Mouse (Mus musculus) cerebellum, postnatal 4 days (tissue): ENCODE measurements at regions not wholly inside any gene's neighbourhood (a gene's known extent, or its start where the extent isn't known, plus 50 kb on each side); places are given as distances from the start of the nearest gene placed in this dataset.

ENCODE experiments used
- DNase-seq, 2 experiments: peaks; one replicate each; pipeline ENCODE4 v3.0.0; 2022; ENCODE audit warnings: low spot score in 2 of 2, mixed read lengths in 1 of 2

DNA sequence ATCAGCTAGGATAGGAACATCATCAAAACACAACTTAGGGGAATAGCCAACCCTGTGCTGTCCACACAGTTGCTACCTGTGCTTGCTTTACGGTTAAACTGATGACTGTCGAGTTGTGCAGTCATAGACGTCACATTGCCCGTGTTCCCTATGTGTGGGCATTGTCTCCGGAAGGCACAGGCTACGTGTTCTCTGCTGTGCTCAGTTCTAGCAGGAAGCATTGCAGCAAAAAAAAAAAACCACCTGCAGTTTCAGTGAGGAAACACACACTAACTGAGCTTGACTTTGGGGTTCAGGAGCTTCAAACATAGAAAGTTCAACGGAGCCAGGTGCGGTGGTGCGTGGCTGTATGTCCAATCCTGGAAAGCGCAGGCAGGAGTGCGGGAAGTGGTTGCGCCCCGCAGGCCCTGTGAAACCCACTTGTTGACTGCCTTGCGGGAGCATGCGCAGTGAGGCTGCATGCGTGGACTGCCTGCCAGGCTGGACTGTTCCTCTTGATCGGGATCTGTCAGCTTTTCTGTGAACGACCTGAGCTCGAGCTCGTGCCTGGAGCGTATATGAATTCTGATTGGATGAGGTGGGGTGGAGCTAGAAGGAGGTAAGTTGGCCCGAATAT, 190.2 kb upstream of the Krr1 start:
- no peak for DNase-seq

DNA sequence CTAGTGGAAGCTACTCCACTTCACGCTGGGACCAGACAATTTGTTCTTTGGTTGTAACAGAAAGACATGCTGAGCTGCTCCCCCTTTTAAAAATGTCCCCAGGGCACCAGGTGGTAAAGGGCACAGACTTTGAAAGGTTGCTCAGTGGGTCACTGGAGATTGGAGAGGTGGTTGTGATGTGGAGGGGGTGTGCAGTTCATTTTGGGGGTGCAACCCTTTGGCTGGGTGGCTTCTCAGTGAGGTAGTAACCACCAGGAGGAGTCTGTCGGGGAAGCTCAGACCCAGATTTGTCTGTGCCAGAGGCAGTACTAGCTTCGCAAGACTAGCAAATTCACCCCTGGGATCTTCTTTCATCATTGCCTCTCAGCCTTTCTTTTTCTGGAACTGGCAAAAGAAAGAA, 189.0 kb upstream of the Krr1 start:
- no peak for DNase-seq

DNA sequence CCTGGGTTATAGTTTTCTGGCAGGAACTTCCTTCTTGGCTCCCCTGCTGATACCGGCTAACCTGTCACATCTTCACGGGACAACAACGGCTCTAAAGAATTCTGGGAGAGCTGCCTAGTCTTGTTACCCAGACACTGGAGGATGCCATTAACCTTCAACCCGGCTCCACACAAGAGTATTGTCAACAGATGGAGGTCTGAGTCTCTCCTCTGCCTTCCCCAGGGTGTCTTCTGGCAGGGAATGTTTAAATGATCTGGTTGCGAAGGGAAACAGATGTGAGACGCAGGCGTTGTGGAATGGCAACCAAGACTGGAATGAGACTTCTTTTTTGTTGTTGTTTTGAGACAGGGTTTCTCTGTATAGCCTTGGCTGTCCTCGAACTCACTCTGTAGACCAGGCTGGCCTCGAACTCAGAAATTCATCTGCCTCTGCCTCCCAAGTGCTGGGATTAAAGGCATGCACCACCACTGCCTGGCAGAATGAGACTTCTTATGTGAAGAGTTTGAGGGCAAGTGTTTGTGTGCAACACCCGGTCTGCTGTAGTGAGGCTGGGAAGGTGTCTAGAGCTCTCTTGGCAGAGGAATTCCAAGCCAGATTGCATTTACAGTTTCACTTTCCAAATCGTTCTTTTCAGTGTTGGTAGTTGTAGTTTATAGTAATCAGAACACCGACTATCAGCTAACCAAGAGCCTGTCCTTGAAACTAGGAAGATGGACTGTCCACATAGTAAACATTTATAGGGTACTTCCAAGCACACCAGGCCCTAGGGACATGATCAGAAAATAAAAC, 188.2 kb upstream of the Krr1 start:
- no peak for DNase-seq

DNA sequence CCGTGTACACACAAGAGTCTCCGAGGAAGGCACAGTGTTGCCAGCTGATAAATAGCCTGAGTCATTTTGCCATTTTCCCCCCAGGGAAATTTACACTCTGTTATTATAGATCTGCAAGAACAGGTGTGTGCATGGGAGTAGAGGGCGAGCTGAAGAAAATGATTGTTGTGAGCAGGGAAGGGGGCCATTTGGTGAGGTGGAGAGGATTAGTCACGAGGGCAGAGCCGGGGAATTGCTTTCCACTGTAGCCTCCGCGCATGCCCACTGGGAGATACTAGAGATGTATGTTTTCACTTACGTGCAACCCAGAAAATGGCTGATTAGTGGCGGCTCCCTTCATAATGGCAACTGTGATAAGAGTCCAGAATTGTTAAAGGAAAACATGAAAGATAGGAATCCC, 185.3 kb upstream of the Krr1 start:
- no peak for DNase-seq

DNA sequence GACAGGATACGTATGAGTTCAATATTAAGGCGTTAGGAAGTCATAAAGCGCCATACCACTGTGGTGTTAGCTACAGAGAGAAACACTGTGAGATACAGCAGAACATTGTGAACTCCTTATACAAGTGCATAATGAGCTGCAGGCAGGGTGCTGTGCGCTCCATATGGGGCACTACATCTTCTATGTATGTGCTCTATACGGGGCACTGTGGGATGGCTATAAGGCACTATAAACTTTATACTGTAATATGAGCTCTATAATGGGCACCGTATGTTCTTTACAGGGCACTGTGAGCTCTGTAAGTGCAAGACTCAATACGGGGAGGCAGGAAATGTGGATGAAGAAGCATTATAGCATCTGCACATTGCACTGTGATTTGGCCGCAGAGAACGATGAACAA, 183.2 kb upstream of the Krr1 start:
- DNase-seq: no peak

DNA sequence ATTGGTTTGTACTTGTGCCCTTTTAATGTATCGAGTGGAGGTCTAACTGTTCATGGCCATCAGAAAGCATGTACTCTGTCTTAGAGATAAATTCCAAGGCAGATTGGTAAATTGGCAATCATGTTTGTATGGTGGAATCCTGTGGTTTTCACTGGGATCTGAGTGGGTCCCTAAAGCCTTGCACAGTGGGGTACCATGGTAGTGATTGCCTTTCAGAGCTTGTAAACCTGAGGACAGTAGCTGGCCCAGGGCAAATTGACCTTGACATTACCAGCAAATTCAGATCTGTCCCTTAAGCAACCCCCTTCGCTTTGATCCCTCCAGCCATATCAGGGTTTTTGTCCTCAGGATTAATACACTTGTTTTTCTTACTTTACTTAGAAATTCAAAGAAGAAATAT, 181.6 kb upstream of the Krr1 start:
- no peak for DNase-seq

DNA sequence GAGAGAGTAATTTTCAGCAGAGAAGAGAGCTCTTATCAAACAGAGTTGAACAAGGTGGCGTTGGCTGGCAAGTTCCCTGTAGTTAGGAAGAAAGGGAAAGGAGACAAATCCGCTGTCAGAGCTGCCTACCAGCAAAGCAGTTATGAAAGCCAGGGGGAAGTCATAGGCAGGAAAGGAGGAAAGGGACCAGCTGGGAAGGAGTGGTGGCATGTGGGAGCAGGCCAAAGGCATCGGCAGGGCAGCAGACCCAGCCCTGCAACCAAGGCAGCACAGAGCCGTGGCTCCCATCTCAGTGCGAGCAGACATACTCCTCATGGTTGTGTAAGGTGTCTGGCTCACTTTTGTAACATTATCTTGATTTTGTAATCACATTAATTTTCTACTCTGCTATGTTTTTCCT, 177.4 kb upstream of the Krr1 start:
- DNase-seq: no peak

DNA sequence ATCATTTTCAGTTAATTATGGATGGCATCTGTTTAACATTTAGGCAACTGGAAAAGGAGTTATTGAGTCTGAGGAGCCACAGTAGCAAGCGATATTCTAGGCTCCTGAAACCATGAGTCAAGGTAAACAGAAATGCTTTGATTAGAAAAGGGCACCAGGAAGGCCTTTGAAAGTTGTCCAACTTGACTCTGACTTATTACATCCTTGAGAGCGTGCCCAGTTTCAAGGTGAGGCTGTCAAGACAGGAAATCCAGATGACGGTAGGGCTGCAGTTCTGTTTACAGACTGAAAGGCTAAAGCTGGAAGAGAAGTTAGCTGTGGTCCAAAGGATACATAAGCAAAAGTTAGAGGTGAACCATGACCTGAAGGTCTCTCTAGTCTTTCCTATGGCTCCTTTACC, 176.7 kb upstream of the Krr1 start:
- DNase-seq: no peak

DNA sequence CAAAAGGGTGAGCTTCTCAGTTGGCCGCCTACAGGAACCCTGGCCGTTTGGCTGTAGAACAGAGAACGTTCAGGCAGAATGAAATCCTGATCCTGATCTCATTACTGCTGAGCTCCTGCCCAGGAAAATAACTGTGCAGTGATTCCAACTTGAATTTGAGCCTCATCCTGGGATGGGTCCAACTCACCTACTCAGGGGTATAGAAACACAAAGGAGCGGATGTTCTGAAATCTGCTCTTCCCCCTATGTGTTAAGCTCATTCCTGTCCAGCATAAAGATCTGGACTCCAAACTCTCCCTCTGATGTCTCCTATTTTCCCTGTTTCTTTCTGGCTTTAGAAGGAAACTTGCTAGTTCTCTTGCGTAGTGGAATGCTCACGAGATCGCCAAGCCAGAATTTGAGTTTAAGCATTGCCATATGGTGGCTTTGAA, 173.6 kb upstream of the Krr1 start:
- DNase-seq: no peak

DNA sequence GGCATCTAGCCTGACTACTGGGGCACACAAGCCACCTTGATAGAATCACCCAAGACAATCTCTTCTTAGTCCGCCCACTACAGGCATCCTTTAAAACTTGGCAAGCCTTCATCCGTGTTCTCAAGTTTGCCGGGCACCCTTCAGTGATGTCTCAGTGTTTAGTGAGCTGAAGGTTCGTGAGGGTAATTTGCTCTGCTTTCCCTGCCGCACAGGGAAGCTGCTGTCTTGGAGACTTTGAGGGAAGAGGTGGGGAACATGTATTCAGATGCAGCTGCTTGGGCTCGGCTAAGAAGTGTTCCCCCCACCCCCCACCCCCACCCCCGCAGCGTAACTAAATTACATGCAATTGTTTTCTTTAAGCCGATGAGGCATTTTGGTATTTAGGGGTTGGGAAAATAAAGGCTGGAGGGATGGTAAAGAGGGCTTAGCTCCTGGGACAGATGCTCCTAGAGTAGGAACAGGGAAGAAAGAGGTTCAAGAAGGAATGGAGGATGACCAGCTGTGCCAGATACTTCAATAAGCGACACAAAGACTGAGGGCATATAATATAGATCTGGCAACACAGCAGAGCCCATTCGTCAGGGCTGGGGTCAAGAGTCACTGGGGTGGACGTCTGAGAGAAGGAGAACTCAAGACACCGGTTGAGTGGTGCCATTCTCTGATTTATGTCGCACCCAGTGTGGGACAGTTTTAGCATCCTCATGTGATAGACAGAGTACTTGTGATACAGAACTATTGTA, 172.4 kb upstream of the Krr1 start:
- no peak for DNase-seq

DNA sequence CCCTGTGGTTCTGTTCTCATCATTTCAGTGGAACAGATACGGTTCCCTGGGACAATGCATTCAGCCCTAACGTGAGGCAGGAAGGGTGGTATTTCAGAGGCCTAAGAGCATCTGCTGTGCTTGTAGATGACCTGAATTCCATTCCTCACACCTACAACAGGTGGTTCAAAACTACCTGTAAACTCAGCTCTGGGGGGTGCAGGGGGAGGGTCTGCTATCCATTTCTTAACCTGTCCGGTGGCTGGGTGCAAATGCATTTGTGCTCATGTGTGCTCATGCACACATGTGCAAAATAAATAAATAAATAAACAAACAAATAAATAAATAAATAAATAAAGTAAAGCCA, 171.9 kb upstream of the Krr1 start:
- no peak for DNase-seq

DNA sequence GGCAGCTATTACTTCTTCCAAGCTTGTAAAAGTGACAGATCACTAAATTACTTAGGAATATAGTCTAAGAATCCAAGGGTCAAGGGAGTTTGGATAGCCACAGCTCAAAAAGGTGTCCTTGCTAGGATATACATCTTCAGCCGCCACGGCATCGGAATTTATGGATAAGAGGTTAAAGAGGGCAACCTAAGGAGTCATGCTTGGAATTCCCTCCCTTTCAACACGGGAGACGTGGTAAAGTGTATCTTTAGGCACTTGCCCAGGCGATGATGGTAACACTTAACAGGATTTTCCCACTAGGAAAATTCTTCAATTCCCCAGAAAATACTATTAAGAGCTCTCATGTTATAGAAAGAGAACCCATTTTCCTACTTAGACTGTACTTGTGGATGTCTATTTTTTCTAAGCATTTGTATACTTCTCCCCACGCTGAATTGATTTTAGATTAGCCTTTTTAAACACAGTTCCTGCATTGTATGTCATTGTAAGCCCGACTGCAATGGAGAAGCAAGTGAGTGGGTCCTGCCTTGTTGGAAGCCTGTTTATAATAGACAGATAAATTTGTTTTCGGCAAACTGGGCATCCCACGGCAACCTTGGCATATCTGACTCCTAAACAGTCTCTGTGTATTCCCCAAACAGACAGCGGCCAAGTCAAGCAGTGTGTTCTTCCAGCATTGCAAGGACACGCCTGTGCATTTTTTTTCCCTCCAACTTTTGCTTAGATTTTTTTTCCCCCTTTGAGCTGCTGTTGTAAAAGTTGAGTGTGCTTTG, 171.3 kb upstream of the Krr1 start:
- no peak for DNase-seq

DNA sequence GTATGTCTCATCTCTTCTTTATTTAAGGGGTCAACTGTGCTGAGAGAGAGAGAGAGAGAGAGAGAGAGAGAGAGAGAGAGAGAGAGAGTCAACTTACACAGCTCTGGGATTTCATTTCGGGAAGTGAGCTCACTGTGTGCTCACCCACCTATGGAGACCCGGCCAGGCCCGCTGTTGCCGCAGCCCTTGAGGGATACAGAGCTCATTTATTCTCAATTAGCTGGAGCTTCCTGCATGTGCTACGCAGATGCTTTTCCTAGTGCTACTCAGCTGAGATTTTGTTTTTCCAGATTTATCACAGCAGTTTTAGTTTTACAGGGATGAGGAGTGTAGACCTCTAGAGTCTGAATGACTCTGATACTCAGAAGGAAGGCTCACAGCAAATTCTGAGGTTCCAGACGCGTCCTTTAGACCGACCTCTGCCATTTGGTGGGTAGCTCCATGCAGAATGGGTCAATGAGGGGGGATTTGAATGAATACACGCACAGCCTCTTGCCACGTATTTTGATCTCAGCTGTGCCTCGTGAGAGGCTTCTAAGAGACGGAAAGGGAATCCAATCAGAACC, 170.6 kb upstream of the Krr1 start:
- no peak for DNase-seq

DNA sequence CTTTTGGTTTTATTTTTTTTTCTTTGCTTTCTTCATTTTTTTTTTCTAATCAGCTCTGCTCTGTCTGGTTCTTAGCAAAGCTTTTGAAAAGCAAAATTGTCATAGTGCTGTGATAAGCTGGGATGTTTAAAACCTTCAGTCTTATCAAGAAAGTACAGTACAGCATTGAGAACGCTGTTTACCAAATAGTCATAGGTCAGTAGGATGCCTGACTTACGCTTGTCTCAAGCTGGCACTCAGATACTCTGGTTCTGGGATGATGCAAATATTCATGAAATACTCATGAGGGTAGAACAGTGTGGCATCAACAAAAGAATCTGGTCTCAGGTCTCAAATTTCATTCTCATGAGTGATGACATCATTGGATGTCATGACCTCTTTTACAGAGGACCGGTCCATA, 166.1 kb upstream of the Krr1 start:
- no peak for DNase-seq

DNA sequence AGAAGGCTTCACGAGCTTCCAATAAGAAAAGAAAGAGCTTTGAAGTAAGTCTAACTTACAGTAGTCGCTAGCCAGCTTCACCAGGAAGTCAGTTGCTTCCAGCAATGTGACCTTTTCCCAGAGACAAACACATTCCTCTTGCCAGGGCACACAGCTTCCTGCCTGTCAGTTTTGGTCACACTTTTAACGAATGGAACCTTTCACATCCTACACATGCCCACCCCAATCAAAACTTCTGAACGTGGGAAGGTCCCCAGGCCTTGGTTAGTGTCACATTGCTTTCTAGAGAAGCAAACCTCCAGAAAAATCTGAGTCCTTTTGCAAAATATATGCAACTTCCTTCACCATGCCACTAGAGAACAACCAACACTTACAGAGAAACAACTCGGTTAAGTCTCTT, 165.5 kb upstream of the Krr1 start:
- DNase-seq: no peak

DNA sequence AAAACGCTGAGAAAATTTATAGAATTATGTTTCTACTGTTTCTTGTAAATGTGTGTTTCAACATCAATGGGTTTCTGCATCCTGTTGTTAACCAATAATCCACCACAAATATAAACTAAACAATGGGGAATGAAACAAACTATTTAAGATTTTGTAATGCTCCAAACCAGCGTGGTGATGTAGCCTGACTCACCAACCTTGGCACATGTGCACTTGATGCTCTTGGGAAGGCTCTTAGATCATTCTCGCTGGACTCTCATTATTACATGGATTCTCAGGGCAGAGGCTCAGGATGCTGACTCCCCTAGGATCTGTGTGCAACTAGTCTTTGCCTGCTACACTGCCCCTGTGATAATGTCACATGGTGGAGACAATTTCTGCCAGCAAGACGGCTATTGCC, 158.7 kb upstream of the Krr1 start:
- DNase-seq: no peak

DNA sequence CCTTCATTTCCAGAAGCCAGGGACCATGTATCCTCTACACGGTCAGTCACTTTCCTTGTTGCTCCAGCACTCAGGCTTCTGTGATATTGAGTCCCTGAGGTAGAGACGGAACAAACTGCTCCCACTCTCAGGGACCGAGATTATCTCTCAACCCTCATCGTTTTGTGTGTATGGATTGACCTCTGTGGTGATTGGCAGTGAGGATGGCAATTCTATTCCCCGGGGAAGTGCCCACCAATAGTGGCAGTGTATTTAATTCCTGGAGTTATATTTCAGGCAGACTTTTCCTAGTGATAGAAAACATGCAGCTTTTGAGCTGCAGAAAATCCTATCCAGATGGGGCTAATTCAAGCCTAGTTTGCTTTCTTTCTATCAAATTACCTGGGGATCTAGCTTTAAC, 157.8 kb upstream of the Krr1 start:
- DNase-seq: no peak

DNA sequence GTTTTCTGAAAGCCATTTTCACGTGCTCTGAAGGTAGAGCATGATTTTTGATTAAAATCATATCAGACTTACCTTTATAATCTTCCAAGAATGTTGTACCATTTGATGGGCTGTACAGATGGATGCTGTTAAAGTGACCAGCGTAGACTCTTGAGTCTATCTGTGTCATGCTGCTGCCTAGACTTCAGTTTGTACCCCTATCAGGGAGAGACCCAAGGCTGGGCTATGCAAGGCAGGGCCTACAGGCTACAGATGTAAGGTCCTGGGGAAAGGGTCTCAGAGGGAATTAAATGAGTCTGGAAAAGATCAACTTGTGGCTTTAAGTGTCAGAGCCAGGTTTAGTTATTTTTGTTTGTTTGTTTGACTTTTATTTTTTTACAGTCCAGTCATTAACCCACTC, 157.3 kb upstream of the Krr1 start:
- DNase-seq: no peak

DNA sequence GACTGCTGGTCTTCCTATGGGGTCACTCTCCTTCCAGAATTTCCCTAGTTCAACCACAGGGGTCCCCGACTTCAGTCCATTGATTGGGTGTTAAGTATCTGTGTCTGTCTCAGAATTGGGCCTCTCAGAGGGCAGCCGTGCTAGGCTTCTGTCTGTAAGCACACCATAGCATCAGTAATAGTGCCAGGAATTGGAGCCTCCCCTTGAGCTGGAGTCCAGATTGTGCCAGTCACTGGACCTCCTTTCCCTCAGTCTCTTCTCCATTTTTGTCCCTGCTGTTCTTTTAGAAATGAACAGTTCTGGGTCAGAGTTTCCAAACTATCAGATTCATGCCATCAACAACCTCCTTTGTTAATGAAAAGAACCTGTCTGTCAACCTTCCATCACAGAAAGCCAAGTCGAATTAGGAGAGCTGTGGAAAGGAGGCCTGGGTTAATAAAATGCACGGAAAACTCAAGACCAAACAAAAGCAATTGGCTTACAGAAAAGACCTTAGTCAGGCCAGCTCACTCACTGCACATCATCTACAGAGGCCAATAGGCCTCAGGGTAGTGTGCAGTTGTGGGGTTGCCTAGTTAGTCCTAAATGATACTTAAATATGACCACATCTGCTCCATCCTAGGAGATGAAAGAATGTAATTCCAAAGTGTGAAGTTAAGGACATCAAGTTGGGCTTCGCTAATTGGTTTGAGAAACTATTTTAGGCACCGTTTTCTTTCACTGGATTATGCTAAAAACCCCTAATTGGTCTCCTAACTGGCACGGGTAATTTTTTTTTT, 156.5 kb upstream of the Krr1 start:
- DNase-seq: no peak

DNA sequence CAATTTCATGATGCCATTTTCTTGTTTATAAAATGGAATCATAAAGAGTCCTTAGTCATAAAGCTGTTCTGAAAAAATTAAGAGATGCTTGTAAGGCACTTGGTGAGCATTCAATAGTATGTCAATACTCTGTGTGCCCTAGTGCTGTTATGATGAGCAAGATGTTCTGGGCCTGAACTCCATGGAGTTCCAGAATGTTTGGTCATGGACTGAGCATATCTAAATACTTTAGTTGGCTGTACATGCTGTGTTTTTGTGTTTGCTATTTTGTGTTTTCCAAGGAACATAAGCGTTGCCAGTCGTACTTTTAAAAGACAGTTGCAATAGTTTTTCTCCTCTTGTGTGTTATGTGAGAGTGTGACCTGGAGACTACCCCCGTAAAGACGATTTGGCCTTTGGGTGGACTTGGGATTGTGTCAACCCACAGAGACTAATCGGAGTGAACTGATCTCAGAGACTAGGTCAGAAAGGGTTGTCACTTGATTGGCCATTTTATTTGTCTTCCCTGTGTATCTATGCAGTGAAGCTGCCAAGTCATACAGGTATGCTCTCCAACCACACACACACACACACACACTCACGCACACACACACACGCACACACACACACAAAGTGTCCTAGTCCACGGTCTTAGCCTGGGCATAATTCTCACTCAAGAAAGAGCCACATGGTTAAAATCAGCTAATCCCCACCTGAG, 152.6 kb upstream of the Krr1 start:
- no peak for DNase-seq

DNA sequence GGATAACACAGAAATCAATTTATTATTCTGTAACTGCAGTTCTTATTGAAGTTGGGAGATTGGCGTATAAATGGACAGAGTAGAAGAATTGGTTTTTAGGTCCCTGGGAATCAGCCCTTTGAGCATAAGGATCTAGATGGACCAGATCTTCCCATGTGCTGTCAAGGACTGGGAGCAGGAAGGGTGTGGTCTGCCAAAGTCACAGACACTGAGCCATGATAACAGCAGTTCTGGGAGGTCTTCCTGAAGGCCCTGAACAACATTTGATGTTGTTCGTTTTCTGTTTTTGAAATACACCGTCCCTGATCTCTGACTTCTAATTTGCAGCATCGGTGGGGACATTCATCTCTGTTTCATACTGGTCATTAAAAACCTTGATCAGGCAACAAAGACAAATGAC, 147.6 kb upstream of the Krr1 start:
- DNase-seq: no peak
